Mouse (Mus musculus): ENCODE data around the gene Tdg.

- TF ChIP-seq EP300 (optimal IDR thresholded peaks at IDR 0.05) (no peak), CTCF (IDR thresholded peaks at IDR 0.05; ENCODE audit: low read depth) (no peak)
Measured at GRCm38 (mm10) chr10:82632496-82633280, 3.1 kb downstream of the Tdg start.

Measured in stomach, postnatal 0 days (tissue).